Mouse (Mus musculus) mature B cell (primary cell): ENCODE results near the gene Ppp1r32.

Experiments
- in situ Hi-C: fragments of 300-500 bp; cut with MboI; formaldehyde crosslinking; loops from 2 replicates; pipeline ENCODE4 v1.14.3; 2019

Gene Ppp1r32

DNA sequence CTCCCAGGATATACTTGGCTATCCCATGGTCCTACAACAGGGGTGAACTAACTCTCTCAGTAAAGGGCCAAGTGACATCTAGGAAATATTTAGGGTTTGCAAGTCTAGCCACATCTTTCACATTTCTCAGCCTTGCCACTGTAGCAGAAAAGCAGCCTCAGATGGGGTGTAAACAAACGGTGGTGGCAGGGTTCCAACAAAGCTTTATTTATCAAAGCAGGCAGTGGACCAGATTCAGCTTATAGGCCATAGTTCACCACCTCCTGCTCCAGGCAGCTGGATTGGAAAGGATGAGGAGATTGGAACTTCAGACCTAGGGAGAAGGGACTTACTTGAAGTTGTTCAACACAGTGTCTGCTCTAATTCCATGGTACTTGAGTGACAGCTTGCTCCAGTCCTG lies 58.0 kb downstream of the Ppp1r32 start:
- in situ Hi-C loops: no loop called here
